Mouse (Mus musculus): Measurements from ENCODE around the gene Magi1. TPM values are rescaled to one million over a fixed set of nuclear protein-coding genes. Genes with fewer than 3 reads are reported as not detected.

Magi1 gene
- total RNA-seq, 1 experiment from 2014 or later: 0.20 TPM

DNA sequence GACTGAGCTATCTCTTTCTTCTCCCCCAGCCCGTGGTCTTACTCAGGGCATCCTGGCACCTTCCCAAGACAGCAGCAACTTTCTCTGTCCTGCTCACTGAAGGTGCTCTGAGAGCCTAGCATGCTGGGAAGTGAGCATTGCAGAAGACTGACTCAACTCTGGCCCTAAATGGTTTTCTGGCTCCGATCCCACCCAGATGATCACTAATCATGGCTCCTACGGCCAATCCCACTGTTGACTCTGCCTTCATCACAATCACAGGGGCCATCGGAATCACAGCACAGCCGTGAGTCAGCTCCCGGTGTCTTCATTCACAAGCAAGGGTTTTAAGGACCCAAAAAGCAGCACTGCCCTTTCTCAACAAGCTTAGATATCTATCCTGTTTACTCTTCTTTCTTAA lies 58.6 kb downstream of the Magi1 start:
- no peak for ATAC-seq (replicated peaks in 1 of 2; ENCODE audit: insufficient read depth in 1 of 2, low FRiP score in 2 of 2, low TSS enrichment in 1 of 2, low read depth in 1 of 2, poor library complexity in 2 of 2, severe bottlenecking in 2 of 2)

DNA sequence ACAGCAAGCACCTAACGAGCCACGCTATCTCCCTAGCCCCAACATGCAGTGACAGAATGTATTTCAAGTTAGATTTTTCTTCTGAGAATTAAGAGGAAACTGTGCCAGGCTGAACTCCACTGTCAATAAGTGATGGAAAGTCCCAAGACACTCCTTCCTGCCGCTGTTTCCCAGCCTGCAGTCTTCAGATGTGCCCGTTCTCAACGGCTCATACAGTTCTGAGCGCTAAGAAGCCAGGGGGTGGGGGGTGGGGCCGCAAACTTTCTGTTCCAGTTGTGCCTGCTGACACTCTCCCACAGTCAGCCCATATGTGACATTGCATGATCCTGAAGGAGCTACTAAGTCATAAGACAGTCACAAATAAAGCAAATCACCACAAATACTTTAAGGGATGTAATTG lies 61.5 kb downstream of the Magi1 start:
- ATAC-seq (replicated peaks in 1 of 2; ENCODE audit: insufficient read depth in 1 of 2, low FRiP score in 2 of 2, low TSS enrichment in 1 of 2, low read depth in 1 of 2, poor library complexity in 2 of 2, severe bottlenecking in 2 of 2): no peak

DNA sequence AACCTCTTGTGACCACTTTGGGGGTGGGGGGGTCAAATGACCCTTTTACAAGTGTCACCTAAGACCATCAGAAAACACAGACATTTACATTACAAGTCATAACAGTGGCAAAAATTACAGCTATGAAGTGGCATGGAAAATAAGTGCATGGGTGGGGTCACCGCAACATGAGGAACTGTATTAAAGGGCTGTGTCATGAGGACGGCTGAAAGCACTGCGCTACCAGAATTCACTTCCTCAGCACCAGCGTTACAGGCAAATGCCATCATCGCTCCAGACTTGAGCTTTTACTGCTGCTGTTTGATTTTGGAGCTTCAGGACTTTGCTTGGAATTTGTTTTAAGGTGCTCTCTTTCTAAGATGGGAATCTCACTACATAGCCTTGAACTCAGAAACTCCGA lies 62.0 kb downstream of the Magi1 start:
- ATAC-seq (replicated peaks in 1 of 2; ENCODE audit: insufficient read depth in 1 of 2, low FRiP score in 2 of 2, low TSS enrichment in 1 of 2, low read depth in 1 of 2, poor library complexity in 2 of 2, severe bottlenecking in 2 of 2): peak; percentile 55 to 75; a peak in 3 of 4 replicates

DNA sequence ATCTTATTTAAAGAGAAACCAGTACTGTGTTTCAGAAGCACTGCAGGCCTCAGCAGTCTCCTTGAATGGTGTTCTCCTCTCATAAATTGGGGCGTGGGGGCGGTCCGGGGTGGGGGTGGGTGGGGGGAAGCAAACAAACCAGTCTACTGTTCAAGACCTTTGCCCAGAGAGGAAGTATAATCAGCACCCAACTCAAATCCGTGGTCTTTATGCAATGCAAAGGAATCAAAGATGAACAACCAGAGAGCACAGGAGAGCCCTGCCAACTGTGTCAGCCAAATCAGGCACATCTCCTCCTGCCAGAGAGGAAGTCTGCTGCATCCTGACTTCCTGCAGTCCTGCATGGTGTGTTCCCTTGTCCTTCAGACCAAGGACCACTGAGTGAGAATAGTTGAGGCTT lies 65.6 kb downstream of the Magi1 start:
- no peak for ATAC-seq (replicated peaks in 1 of 2; ENCODE audit: insufficient read depth in 1 of 2, low FRiP score in 2 of 2, low TSS enrichment in 1 of 2, low read depth in 1 of 2, poor library complexity in 2 of 2, severe bottlenecking in 2 of 2)

DNA sequence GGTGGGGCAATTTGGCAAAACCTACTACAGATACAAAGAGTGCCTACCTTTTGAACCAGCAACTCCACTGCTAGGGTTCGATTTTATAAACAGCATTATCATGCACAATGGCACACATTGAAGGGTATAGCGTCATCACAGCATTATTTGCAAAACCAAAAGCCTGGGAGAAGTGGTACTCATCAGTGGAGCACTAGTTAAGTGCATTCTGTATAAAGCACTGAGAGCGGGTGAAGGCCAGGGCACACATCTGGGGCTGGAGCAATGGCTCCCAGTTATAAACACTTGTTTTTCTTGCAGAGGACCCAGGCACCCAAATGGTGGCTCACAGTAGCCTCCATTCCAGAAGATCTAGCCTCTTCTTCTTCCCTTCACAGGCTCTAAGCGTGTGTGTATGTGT lies 67.9 kb downstream of the Magi1 start:
- ATAC-seq (replicated peaks in 1 of 2; ENCODE audit: insufficient read depth in 1 of 2, low FRiP score in 2 of 2, low TSS enrichment in 1 of 2, low read depth in 1 of 2, poor library complexity in 2 of 2, severe bottlenecking in 2 of 2): no peak

DNA sequence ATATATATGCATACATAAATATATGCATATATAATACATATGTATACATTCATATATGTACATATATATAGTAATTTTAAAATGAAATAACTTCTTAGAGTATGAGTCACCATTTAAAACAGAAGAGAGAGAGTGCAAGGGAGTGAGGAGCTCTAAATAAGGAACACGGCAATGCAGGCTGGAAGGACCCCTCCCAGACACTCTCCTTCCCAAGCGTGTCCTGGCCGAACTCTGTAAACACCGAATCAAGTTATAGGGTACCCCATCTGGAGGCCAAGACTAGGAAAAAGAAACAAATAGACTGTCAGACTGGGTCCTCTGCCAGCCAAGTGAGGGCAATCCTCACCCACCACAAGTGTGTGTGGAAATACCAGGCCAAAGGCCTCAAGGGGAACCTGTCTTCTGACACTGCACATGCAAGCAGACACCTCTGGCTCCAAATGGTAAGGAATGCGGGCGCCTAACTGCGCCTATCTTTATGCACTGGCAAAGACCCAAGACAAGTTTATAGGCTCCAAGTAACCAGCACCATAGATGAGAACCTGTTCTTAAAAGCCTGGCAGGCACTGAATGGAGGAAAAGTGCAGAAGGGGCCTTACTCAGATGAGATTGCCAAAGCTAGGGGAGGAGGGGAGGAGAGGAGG lies 68.7 kb downstream of the Magi1 start:
- no peak for ATAC-seq (replicated peaks in 1 of 2; ENCODE audit: insufficient read depth in 1 of 2, low FRiP score in 2 of 2, low TSS enrichment in 1 of 2, low read depth in 1 of 2, poor library complexity in 2 of 2, severe bottlenecking in 2 of 2)

DNA sequence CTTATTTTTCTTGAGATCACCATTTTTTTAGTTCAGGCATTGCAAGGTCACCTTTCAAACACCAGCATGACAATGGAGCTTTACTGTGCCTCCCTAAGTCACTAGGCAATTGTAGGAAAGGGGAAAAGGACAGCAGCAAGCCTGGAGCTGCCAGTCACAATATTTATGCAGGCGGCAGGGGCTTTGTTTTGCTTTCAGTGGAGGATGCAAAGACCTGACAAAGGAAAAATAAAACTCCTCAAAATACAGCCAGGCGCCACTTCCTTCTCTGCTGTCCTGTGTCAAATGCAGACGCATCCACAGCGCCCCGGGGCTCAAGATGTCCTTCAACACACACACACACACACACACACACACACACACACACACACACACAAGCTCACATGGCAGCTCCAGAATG lies 77.8 kb downstream of the Magi1 start:
- ATAC-seq (replicated peaks in 1 of 2; ENCODE audit: insufficient read depth in 1 of 2, low FRiP score in 2 of 2, low TSS enrichment in 1 of 2, low read depth in 1 of 2, poor library complexity in 2 of 2, severe bottlenecking in 2 of 2): no peak

DNA sequence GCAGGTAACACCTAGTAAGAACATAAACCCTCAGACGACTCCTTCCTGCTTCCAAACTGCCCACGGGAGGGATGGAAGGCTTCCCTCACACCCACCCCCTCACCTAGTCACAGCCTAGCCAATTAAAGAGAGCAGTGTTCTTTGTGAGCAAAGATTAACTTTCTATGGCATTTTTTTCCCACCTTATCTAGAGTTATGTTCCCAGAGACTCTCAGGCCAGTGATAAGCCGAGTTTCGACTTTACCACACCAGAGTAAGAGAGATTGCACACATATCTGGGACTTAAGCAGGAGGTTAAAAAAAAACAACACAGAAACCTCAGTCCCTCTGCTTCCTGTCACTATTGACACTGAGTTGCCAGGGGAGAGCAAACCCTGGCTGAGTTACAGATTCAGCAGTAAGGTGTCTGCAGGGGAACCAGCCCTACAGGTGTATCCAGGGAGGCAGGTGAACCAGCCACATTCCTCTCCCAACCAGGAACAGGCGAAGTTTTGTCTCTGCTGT lies 80.0 kb downstream of the Magi1 start:
- no peak for ATAC-seq (replicated peaks in 1 of 2; ENCODE audit: insufficient read depth in 1 of 2, low FRiP score in 2 of 2, low TSS enrichment in 1 of 2, low read depth in 1 of 2, poor library complexity in 2 of 2, severe bottlenecking in 2 of 2)

DNA sequence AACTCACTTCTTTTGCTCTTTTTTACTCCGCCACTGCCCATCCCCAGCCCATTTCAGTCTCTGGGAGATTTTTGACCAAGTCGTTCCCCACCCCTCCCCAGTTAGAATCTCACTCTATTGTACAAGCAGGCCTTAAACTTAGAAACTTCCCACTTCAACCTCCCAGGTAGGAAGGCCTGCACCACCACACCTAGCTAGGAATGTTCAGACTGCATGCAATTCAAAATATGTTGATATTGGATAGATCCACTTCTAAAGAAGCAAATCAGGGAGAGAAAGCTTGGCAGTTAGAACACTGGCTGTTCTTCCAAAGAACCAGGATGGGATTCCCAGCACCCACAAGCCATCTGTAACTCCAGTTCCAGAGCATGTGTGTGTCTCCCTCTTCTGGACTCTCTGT lies 81.8 kb downstream of the Magi1 start:
- no peak for ATAC-seq (replicated peaks in 1 of 2; ENCODE audit: insufficient read depth in 1 of 2, low FRiP score in 2 of 2, low TSS enrichment in 1 of 2, low read depth in 1 of 2, poor library complexity in 2 of 2, severe bottlenecking in 2 of 2)

DNA sequence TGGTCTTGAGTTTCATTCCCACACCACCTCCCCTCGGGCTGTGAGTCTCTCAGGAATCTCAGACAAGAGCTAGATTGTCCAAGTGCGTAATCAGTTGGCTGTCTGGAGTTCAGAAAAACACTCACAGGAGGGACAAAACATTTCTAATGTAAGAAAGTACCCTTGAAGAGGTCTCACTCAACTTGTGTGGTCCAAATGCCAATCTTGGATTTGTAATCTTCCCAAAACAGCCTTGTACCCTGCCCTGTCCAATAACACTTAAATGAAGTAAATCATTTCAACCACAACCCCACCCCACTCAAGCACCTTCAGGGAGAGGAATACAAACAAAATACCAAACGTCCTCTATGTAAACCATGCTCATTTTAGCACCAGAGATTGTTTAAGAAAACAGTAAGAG lies 82.8 kb downstream of the Magi1 start:
- no peak for ATAC-seq (replicated peaks in 1 of 2; ENCODE audit: insufficient read depth in 1 of 2, low FRiP score in 2 of 2, low TSS enrichment in 1 of 2, low read depth in 1 of 2, poor library complexity in 2 of 2, severe bottlenecking in 2 of 2)

DNA sequence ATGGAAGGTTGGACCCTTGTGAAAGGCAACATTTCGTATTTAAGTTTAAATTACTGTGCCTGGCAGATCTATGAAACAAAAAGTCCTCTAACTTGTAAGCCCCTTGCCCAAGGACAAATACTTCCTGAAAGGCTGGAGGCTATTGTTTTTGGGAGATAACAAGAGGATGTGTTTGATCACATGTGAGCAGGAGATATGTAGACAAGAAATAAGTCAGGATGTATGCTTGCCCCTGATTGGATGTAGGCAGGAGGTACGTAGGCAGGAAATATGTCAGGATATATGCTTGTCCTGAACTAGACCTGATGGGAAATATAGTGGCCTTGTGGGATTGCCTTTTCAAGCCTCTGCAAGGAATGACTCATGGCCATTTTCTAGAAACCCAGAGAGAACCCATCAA lies 84.0 kb downstream of the Magi1 start:
- ATAC-seq (replicated peaks in 1 of 2; ENCODE audit: insufficient read depth in 1 of 2, low FRiP score in 2 of 2, low TSS enrichment in 1 of 2, low read depth in 1 of 2, poor library complexity in 2 of 2, severe bottlenecking in 2 of 2): no peak

DNA sequence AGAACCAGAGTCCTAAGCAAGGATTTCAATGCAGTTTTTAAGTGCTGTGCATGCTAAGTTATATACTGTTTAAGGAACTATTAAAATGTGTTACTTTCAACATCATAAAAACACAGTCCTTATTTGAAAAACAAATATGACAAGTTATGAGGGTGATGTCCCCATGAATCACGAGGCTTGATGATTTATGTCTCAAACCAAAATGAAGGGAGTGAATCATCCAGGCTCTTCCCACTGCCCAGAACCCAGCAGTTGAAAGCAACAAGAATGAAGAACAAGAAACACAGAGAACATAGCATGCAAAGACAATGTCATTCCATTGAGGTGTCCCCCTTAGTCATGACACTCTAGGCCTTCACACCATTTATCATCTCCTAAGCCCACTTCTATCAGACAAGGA lies 85.9 kb downstream of the Magi1 start:
- ATAC-seq (replicated peaks in 1 of 2; ENCODE audit: insufficient read depth in 1 of 2, low FRiP score in 2 of 2, low TSS enrichment in 1 of 2, low read depth in 1 of 2, poor library complexity in 2 of 2, severe bottlenecking in 2 of 2): no peak

DNA sequence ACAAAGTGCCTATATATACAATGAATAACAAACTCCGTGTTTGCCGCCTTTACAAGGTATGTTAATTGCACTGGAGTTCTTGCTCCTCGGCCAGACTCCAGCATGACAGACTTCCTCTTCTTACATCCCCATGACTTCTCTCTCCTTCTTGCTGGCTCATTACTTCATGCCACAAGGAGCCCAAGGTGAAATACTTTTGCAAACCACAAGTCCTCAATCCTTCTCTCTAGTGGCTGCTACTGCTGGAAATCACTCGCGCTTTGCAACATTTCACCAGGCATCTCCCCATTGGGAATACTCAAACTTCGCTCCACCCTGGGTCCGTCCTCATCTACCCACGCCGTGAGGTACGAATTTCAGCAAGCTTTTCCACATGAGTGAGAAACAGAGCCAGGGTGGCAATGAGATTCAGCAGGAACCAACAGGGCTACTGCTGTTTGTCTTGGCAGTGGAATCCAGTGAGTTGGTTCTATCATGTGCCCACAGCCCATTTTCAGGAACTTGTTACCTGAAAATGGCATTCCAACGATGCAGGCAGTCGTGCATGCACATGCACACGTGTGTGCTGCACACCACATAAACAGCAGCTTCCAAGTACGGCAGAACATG lies 88.3 kb downstream of the Magi1 start:
- peak; percentile 53 to 78; a peak in 2 of 4 replicates for ATAC-seq (replicated peaks in 1 of 2; ENCODE audit: insufficient read depth in 1 of 2, low FRiP score in 2 of 2, low TSS enrichment in 1 of 2, low read depth in 1 of 2, poor library complexity in 2 of 2, severe bottlenecking in 2 of 2)

DNA sequence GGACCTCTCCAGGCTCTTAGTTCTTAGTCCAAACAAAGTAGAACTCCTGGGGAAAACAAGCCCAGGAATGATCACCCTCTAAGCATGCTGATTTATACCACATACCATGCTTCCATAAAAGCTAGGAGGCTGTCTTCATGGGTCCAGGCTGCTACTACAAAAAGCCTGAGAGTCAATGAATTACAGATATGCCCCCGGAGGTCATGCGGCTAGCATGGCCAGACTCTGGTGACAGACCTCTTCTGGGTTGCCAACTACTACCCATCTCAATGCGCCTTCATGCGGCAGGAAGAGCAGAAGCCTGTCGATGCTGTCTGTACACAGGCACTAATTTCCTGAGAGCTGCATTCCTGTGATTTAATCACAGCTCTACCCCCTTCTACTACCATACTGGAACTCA lies 92.9 kb downstream of the Magi1 start:
- ATAC-seq (replicated peaks in 1 of 2; ENCODE audit: insufficient read depth in 1 of 2, low FRiP score in 2 of 2, low TSS enrichment in 1 of 2, low read depth in 1 of 2, poor library complexity in 2 of 2, severe bottlenecking in 2 of 2): no peak

DNA sequence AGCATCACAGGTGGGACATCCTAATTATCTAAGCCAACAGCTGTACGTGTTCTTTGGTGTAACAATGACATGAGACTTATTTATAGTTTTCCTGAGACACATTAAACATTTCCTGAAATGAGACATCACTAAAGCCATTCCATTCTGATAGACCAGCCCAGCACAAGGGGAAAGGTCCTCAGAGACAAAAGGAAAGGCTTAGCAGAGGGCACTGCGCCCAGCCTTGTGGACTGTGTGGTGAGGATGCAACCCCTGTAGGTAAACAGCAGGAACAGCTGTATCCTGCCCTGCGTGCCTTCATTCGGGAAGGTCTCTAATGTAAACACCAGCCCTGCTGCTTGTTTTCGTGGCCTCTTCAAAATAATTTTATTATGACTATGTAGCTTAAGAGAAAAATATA lies 94.3 kb downstream of the Magi1 start:
- ATAC-seq (replicated peaks in 1 of 2; ENCODE audit: insufficient read depth in 1 of 2, low FRiP score in 2 of 2, low TSS enrichment in 1 of 2, low read depth in 1 of 2, poor library complexity in 2 of 2, severe bottlenecking in 2 of 2): no peak

DNA sequence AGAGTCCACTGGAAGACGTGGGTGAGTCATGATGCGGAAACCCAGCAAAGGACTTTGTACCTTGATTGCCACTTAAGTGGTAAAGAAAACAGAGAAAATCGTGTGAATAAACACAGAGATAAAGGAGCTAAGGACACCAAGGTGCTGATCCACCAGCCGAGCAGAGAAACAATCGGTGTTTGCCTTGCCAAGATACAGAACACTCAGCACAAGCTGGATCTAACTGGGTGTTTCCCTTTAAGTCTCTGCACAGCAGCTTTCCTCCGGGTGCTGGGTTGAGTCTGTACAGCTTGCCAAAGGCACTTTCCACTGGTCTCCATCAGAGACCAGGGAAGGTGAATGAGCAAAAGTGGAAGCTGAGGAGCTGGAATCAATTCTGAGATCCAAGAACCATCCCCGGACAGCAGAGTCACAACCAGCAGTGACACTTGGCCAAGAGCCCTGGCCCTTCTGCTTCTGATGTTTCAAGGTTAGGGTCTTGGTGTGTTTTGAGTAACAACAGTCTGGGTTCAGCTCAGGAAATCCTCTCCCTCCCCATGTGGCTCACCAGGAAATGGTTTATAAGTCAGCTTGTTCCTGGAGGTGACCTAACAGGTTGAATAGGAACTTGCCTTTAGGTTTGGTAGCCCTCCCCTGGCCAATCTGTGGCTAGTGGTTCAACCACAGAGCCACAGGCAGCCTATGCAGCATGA lies 96.9 kb downstream of the Magi1 start:
- peak; percentile 90 to 93 for ATAC-seq (replicated peaks in 1 of 2; ENCODE audit: insufficient read depth in 1 of 2, low FRiP score in 2 of 2, low TSS enrichment in 1 of 2, low read depth in 1 of 2, poor library complexity in 2 of 2, severe bottlenecking in 2 of 2)

DNA sequence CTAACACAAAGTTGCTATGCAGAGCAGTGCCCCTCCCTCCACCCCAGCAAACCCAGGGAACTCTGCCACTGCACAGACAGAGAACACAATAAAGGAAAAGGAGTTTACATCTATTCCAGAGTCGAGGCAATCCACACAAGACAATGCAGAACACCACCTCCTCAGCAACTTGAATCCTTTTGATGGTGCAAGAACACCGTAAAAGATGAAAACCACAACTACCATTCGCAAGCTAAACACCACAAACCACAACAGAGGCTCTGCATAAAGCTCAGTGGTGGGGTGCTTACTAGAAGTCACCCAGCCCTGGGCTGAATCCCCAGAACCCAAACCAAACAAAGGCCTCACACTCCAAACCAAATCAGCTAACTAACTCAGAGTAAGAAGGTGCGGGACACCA lies 99.4 kb downstream of the Magi1 start:
- ATAC-seq (replicated peaks in 1 of 2; ENCODE audit: insufficient read depth in 1 of 2, low FRiP score in 2 of 2, low TSS enrichment in 1 of 2, low read depth in 1 of 2, poor library complexity in 2 of 2, severe bottlenecking in 2 of 2): no peak

DNA sequence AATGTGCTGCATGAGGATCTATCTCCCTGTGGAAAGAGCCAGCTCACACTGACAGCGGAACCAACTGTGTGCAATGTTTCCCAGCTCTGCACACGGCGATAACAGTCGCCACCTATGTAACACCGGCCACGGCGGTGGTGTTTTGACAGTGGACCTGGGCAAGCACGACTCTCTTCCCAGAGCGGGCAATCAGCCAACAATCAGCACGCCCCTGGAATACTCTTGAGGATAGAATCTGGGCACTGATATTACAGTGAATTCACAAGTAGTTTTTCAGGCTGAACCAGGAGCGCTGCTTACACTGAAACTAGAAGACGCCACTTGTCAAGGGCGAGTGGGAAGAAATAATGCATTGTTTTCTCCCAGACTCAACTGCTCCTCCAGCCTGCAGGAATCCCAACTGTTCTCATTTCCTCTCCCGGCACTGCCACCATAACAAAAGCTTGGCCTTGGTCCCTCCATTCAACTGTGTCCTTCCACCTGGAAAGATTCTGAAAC lies 100.3 kb downstream of the Magi1 start:
- ATAC-seq (replicated peaks in 1 of 2; ENCODE audit: insufficient read depth in 1 of 2, low FRiP score in 2 of 2, low TSS enrichment in 1 of 2, low read depth in 1 of 2, poor library complexity in 2 of 2, severe bottlenecking in 2 of 2): no peak
